Mouse (Mus musculus) layer of hippocampus, adult 11-12 months (tissue): ENCODE results near the gene Tigd4.
"Not testable (repeated sequence)": the region's sequence is repeated elsewhere in the genome, so short reads cannot be mapped to it uniquely, and the experiment has no call there.

Source experiments
- DNase-seq: peaks from one replicate; pipeline ENCODE4 v3.0.0; 2022; ENCODE audit warnings: low spot score

Gene Tigd4

DNA sequence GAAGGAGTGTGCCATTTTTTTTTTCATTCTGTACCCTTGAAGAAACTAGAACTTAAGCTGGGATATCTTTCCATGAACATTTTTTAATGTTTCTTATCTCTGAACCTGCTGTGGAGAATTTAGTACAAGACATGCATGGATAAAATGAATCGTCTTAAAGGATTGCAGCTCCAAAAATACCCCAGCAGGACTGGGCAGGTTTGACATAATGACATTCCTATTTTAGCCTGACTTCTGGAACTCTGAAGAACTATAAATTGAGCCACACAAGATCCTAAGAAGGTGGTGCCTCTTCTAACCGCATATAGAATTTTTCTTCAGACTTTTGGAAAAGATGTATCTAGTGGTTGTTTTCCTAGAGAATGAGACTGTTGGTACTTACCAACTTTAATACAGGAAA lies at the start of gene Tigd4:
TSS of gene Tigd4 (plus strand) at position 301 of the 400 bp plus-strand sequence.
- DNase-seq = no peak

DNA sequence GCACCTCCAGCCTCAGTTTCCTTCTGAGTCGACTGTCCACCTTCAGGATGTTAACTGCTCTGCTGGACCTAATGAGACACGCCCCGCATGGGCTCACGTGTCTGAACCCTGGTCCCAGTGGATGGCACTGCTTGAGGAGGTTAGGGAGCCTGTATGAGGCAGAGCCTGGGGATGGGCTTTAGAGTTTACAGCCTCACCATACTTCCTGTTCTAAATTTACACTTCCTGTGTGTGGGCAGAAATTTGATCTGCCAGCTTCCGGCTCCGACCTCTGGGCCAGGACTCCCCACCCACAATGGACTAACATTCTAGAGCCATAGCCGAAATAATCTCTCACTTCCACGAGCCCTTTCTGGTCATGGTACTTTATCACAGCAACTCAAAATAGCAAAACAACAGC lies 46.2 kb upstream of the Tigd4 start:
- DNase-seq = no peak

DNA sequence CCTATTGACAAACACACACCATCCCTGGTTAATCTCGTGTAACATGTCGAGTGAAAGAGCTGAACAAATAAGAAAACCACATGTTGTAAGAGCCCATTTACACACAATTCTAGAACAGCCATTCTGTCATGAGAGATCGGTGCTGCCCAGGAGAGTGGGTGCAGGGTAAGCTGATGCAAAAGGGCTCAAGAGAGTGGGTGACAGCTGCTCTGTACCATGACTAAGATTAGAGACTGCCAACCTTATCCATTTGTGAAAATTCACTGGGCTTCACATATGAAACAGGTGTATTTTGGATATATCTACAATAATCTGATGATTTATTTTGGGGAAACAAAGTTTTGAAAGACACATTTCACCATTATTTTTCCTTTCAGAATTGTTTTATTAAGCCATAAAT lies 37.6 kb upstream of the Tigd4 start:
- no peak for DNase-seq

GRCm38 (mm10) chr3:84558301-84558700 lies 35.1 kb upstream of the Tigd4 start:
- no peak for DNase-seq

GRCm38 (mm10) chr3:84562911-84563310 lies 30.5 kb upstream of the Tigd4 start:
- not testable (repeated sequence) for DNase-seq

DNA sequence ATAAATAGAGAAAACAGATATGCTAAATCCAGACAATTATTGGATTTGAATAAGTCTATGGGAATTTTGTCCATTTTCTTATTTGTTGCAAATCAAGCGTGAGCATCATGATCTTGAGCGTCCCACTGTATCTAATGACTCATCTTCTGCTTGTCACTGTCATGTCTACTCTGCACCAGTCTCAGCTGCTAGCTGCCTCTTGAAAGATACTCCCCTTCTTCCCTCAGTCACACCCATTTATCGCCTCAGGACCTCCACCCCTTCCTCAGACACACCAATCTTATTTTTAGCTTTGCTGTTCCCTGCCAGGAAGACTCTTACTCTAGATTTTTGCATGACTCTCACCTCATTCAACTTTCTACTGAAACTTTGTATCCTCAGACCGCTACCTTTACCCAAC lies 30.0 kb upstream of the Tigd4 start:
- DNase-seq = no peak

DNA sequence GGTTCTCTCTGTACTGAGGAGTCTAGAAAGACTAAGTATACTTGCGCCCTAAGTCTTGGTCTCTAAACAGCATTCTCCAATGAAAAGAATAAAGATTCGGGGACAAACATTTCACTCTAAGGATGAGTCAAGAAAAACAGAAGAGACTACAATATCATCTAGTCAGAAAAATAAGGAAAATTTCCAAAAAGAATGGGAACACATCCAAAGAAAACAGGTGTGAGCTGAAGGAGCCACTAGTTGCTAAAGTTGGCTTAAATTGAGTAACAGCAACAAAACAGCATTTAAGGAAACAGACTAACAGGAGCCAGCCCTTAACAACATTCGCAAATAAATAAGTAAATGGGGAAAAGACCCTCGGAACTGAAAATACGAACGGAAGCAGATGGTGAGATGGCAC lies 24.8 kb upstream of the Tigd4 start:
- DNase-seq = no peak

GRCm38 (mm10) chr3:84569587-84569986 lies 23.8 kb upstream of the Tigd4 start:
- no peak for DNase-seq

- DNase-seq = no peak
Observed at GRCm38 (mm10) chr3:84570501-84570900, 22.9 kb upstream of the Tigd4 start.

- DNase-seq = no peak
Observed at GRCm38 (mm10) chr3:84580716-84581115, 12.7 kb upstream of the Tigd4 start.

- no peak for DNase-seq
Observed at GRCm38 (mm10) chr3:84581696-84582022, 11.7 kb upstream of the Tigd4 start.

DNA sequence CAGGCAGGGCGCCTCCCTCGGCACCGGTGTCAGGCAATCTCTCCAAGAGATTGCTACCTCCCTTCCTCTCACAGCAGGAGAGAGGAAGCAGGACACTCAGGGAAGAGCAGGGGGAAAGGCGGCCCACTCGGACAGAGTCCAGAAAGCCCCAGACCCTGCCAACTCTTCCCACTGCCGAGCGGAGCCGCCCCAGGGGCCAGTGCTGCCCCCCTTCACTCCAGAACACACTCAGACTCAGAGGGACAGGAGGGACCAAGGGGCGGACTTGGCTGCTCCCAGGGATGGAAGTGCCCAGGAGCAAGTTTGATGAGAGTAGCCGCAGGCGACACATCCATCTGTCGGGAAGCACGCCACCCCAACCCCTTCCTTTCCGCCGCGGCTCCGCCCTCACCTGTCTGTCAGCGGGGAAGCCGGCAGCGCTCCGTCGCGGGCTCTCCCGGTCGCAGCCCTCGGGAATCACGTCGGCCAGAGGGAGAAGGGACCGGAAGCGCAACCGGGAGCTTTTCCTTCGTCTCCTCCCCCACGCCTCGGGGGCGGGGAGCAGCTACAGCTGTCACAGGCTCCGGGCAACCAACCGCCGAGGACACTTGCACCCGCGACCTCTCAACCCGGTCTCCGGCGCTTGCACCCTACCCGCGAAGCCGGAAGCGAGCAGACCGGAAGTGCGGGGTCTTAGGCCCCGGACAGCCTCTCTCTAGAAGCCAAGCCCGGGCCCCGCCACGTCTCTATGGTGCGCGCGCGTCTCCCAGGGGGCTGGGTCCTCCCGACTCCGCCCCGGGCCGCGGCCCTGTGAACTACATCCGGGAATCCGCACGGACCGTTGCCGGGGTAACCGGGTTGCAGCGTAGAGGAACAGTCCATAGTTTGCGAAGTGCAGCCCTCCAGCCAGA lies 11.1 kb upstream of the Tigd4 start, which contains the start of gene Arfip1:
TSS of gene Arfip1 (minus strand) at position 603 of the 890 bp plus-strand sequence.
- DNase-seq = peak; percentile 96

- no peak for DNase-seq
Observed at GRCm38 (mm10) chr3:84582913-84583276, 10.5 kb upstream of the Tigd4 start.

GRCm38 (mm10) chr3:84586736-84587135 lies 6.6 kb upstream of the Tigd4 start:
- no peak for DNase-seq

DNA sequence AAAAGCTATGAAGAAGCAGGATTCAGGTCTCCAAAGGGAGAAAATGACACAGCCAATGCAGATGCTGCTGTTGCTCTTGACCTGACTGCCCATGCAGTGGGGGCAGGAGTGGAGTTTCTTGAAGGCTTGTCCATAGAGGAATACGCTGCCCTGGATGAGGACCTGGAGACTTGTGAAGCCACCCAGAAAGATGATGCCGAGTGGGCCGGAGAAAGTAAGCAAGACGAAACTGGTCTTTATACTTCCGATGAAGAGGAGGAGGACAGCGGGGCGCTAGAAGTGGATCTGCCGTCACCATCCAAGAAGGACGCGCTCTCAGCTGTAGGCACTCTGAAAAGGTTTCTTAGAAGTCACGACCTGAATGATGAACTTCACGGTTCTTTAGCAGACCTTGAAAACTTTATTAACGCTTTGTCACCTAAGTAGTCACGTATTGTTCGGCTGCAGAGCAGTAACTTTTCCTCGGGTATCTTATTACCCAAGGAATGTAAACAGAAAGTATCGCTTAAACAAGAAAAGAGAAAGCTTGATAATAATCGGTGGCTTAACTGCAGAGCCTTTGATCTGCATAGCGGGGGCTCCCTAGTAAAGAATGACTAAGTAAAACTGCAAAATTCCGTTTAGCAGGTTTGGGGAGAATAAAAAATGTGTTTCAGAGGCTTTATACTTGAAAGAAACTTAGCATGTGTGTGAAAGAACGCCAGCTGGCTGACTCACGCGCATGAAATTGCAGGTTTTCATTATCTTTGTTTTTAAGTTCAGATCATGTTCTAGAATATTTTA lies 1.7 kb downstream of the Tigd4 start:
- DNase-seq = peak; percentile 28

GRCm38 (mm10) chr3:84595677-84596234 lies 2.4 kb downstream of the Tigd4 start:
- DNase-seq = no peak

DNA sequence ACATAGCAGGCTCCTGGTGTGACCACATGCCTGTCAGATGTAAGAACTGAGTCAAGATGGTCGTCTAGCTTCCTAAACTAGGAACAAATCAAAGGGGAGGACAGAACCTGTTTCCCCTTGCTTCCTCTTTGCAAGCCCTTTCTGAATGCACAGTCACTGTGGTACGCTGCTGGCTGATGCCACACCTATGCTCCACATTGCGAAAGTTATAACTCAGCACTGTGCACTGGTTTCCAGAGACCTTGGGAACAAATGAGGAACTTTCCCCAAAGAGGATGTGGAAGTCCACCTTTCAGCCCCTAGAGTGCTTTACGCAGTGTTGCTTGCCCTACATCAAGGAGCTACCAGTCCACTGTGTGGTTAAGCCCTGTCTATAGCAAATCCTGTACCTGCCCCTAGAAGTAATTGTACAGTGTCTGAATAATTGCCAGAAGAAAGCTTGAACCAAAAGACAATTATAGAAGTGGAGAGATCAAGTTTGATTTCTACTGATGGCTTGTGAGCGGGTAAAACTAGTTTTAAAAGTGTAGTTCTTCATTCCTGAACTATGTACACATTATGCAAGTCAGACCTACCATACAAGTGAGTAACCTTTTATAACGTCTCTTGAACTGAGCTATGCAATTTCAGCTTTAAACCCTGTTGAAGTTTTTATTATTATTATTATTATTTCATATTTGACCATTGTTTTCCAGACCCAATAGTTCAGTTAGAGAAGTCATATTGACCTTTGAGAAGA lies 4.8 kb downstream of the Tigd4 start:
- no peak for DNase-seq

- DNase-seq = no peak
Observed at GRCm38 (mm10) chr3:84598756-84599155, 5.4 kb downstream of the Tigd4 start.

DNA sequence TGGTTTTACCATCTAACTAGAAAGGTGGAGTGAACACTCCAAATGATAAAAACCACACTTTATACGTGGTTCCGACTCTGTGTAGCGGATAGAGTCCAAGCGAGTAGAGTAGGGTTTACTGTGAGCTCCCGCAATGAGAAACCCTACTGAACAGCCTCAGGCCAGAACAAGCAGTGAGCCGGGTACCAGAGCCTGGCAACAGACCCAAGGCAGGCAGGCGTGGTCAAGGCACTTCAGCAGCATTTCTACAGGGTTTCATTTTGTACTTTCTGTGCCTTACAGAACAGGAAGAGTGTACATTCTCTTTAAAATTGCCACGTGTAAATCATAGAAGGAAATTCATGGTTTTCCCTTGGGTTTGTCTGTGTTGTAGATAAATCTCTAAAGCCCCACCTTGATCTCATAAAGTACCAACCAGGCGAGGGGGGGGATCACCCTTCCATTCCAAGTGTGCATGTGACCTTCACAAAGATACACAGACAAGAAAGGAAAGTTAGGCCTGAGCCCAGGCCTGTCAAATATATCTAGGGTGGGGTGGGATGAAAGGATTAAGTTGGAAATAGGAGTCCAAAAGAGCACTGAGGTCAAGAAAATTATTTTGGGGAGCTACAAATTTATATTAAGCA lies 8.6 kb downstream of the Tigd4 start:
- DNase-seq = no peak

DNA sequence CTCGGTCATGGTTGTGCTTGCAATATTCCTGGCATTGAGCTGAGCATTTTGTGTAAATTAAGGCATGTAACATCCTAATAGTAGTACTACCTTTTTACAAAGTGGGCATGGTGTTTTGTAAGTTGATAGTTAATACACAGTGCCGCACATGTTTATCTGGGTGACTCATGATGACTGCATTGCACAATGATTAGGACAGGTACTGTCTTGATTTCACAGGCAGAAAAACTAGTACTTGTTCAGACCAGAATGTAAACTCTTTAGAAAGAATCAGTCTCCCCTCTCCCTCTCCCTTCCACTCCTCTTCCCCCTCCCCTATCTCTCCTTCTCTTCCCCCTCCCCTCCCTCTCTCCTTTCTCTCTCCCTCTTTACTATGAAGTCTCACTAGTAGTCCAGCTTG lies 9.4 kb downstream of the Tigd4 start:
- DNase-seq = no peak

- DNase-seq = no peak
Observed at GRCm38 (mm10) chr3:84603212-84603611, 9.8 kb downstream of the Tigd4 start.

DNA sequence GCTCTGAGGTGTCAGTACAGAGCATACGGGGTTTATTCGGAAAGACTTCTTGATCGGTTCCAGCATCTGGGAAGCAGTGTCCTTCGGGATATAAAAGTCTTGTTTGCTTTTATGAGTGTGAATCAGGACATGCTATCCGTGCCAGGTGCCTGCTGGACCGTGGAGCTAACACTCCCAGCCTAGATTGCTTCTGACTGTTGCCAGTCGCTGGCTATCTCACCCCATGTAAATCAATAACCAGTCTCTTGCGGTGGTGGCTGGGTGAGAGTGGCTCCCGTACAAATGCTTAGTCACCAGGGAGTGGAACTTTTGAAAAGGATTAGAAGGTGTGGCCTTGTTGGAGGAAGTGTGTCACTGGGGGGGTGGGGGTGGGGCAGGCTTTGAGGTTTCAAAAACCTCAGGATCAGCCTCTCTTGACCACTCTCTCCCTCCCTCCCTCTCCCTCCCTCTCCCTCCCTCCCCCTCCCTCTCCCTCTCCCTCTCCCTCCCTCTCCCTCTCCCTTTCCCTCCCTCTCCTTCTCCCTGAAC lies 16.9 kb downstream of the Tigd4 start:
- no peak for DNase-seq
